9 mouse cellular contexts compared by ENCODE assay signal in genomic region chr16:10570708-10571107, GRCm38 (mm10). TPM values are rescaled to one million over a fixed set of nuclear protein-coding genes. Genes with fewer than 3 reads are reported as not detected.
DNase-seq lines count a peak whose midpoint lies in the region; ATAC-seq and TF ChIP-seq lines count a peak whose summit lies in the region.
"Had no signal": no experiment of that assay in that cellular context is flagged by ENCODE, and none has a peak within 500 bp of the region (broad histone marks: within the 10 kb centered on the region; RNA-seq: fewer than 3 reads in every experiment).

No protein-coding gene starts in this region.

- no peak overlapping the region for H3K4me3 ChIP-seq in heart, embryonic 11.5 days (ENCODE audit: low read depth, low read length)
- no peak overlapping the region for H3K4me3 ChIP-seq in MEL (ENCODE audit: control insufficient read depth in 1 of 2, insufficient read depth in 1 of 2, low read depth in 2 of 2, low read length in 2 of 2)
- no peak overlapping the region for H3K4me3 ChIP-seq in left cerebral cortex, adult 2 months
- no peak overlapping the region for H3K4me3 ChIP-seq in neural tube, embryonic 15.5 days (replicated peaks)
- H3K4me3 ChIP-seq in midbrain, embryonic 13.5 days (replicated peaks), result no peak overlapping the region

- intact Hi-C loops in heart, postnatal 10 days (cut with DNase I), result loop anchor here (1.0 to 2.0 kb wide), 3 partner anchors 216 to 298 kb away; no protein-coding TSS in a partner anchor
- intact Hi-C loops in left cerebral cortex, adult 2 months (cut with DNase I), result loop anchor here (5.0 to 10.0 kb wide), 3 partner anchors 277 to 464 kb away; no protein-coding TSS in a partner anchor

- WGBS in heart, embryonic 11.5 days (ENCODE audit: insufficient replicate concordance), result 68% methylated on average over 1 of the region's 1 CpGs
- 69% methylated on average over 1 of the region's 1 CpGs for WGBS in neural tube, embryonic 15.5 days
- WGBS in midbrain, embryonic 13.5 days, result 70% methylated on average over 1 of the region's 1 CpGs

- H3K27me3 ChIP-seq in heart, embryonic 11.5 days (ENCODE audit: control insufficient read depth, insufficient read depth, low read length), result no peaks in the 10 kb centered on the region
- no peaks in the 10 kb centered on the region for H3K27me3 ChIP-seq in MEL (ENCODE audit: control insufficient read depth in 1 of 2, insufficient read depth in 2 of 2, low read length in 2 of 2)
- H3K27me3 ChIP-seq in neural tube, embryonic 15.5 days (replicated peaks), result no peaks in the 10 kb centered on the region
- no peaks in the 10 kb centered on the region for H3K27me3 ChIP-seq in midbrain, embryonic 13.5 days

- H3K9me3 ChIP-seq in heart, embryonic 11.5 days (replicated peaks; ENCODE audit: control insufficient read depth, low read length), result no peaks in the 10 kb centered on the region
- H3K9me3 ChIP-seq in MEL (replicated peaks; ENCODE audit: insufficient read depth, low read length), result no peaks in the 10 kb centered on the region
- no peaks in the 10 kb centered on the region for H3K9me3 ChIP-seq in neural tube, embryonic 15.5 days (replicated peaks)
- H3K9me3 ChIP-seq in midbrain, embryonic 13.5 days, result no peaks in the 10 kb centered on the region

- peak; percentile 82 to 95 (median 85) for TF ChIP-seq CTCF in MEL (IDR thresholded peaks at IDR 0.05 in 2 of 3, conservative IDR thresholded peaks at IDR 0.05 in 1 of 3; ENCODE audit: control insufficient read depth in 1 of 3, insufficient read depth in 1 of 3, low read depth in 2 of 3, low read length in 3 of 3, poor library complexity in 1 of 3, severe bottlenecking in 1 of 3)
- TF ChIP-seq CTCF in left cerebral cortex, adult 2 months (IDR thresholded peaks at IDR 0.05), result peak; percentile 69

- H3K27ac ChIP-seq in heart, embryonic 11.5 days (ENCODE audit: low read depth, low read length), result no peak overlapping the region
- no peak overlapping the region for H3K27ac ChIP-seq in MEL (ENCODE audit: control insufficient read depth, low read depth, low read length)
- no peak overlapping the region for H3K27ac ChIP-seq in left cerebral cortex, adult 2 months
- no peak overlapping the region for H3K27ac ChIP-seq in neural tube, embryonic 15.5 days (replicated peaks)
- no peak overlapping the region for H3K27ac ChIP-seq in midbrain, embryonic 13.5 days
- H3K27ac ChIP-seq: macrophage had no signal

- H3K79me2 ChIP-seq in MEL (ENCODE audit: control insufficient read depth, insufficient read depth, low read length, poor library complexity), result no peaks in the 10 kb centered on the region

- no peak for TF ChIP-seq EP300 in MEL (IDR thresholded peaks at IDR 0.05; ENCODE audit: low read depth in 1 of 2, low read length in 2 of 2)

- H3K4me2 ChIP-seq in heart, embryonic 11.5 days, result no peak overlapping the region
- no peak overlapping the region for H3K4me2 ChIP-seq in neural tube, embryonic 15.5 days
- H3K4me2 ChIP-seq in midbrain, embryonic 13.5 days (replicated peaks), result no peak overlapping the region

- H3K36me3 ChIP-seq in heart, embryonic 11.5 days (ENCODE audit: control insufficient read depth, insufficient read depth, low read length), result peaks cover 4% of the 10 kb centered on the region; the same call in 1 of the 2 replicates
- H3K36me3 ChIP-seq in MEL (ENCODE audit: control insufficient read depth in 1 of 2, insufficient read depth in 2 of 2, low read length in 2 of 2), result no peaks in the 10 kb centered on the region; a peak in 1 of 4 replicates
- peaks cover 79% of the 10 kb centered on the region for H3K36me3 ChIP-seq in neural tube, embryonic 15.5 days
- peaks cover 75% of the 10 kb centered on the region for H3K36me3 ChIP-seq in midbrain, embryonic 13.5 days

- ATAC-seq in heart, embryonic 11.5 days (replicated peaks; ENCODE audit: insufficient number of reproducible peaks, low FRiP score, low TSS enrichment), result no peak
- no peak for ATAC-seq in neural tube, embryonic 15.5 days (ENCODE audit: low FRiP score)
- no peak for ATAC-seq in midbrain, embryonic 13.5 days

- TF ChIP-seq RAD21 in MEL (IDR thresholded peaks at IDR 0.05; ENCODE audit: low read depth, low read length), result peak; percentile 97

- no peak for TF ChIP-seq POLR2A in MEL (IDR thresholded peaks at IDR 0.05; ENCODE audit: control insufficient read depth in 1 of 2, insufficient read depth in 1 of 2, low read depth in 1 of 2, low read length in 2 of 2, poor library complexity in 1 of 2)

- peaks cover 4% of the 10 kb centered on the region for H3K4me1 ChIP-seq in heart, embryonic 11.5 days (ENCODE audit: control insufficient read depth, insufficient read depth, low read length)
- H3K4me1 ChIP-seq in MEL (ENCODE audit: control insufficient read depth in 1 of 2, insufficient read depth in 2 of 2, low read length in 2 of 2), result no peaks in the 10 kb centered on the region
- peaks cover under 1% of the 10 kb centered on the region; the same call in 1 of the 2 replicates for H3K4me1 ChIP-seq in neural tube, embryonic 15.5 days
- 0 out of 2 replicates have a peak, but pooled peaks cover under 1% of the 10 kb centered on the region for H3K4me1 ChIP-seq in midbrain, embryonic 13.5 days (replicated peaks)

- no peak overlapping the region for H3K9ac ChIP-seq in heart, embryonic 11.5 days (ENCODE audit: low read depth, low read length)
- no peak overlapping the region for H3K9ac ChIP-seq in MEL (ENCODE audit: control insufficient read depth, low read depth, low read length, poor library complexity, severe bottlenecking)
- H3K9ac ChIP-seq in neural tube, embryonic 15.5 days (replicated peaks), result no peak overlapping the region
- no peak overlapping the region for H3K9ac ChIP-seq in midbrain, embryonic 13.5 days (replicated peaks)

- DNase-seq in heart, postnatal 10 days, result peak; percentile 74 to 81
- peak; percentile 71 for DNase-seq in MEL (ENCODE audit: low read depth, low spot score)
- DNase-seq in gastrocnemius, adult 18-20 months (ENCODE audit: low spot score), result peak; percentile 64
- peak; percentile 48 to 72 for DNase-seq in left cerebral cortex, adult 2 months (ENCODE audit: extremely low spot score in 1 of 2, low spot score in 2 of 2)
- peak; percentile 80 for DNase-seq in thymus, postnatal 14 days

TF ChIP-seq in MEL, 35 proteins besides CTCF, POLR2A, EP300 and RAD21:
- TF ChIP-seq SMC3 (IDR thresholded peaks at IDR 0.05; ENCODE audit: low read depth, low read length) (peak; percentile 88), SIN3A (IDR thresholded peaks at IDR 0.05; ENCODE audit: low read length) (peak; percentile 45; the same call in 1 of the 2 replicates), MAZ (IDR thresholded peaks at IDR 0.05; ENCODE audit: low read depth, low read length) (no peak), ZC3H11A (IDR thresholded peaks at IDR 0.05; ENCODE audit: low read depth, low read length) (peak; percentile 84)
TF ChIP-seq in MEL: peak in this region for 3.

RNA-seq across cellular contexts. Expression of gene Clec16a, which starts 25.6 kb away (rescaled TPM):
- 10 to 100 TPM; 47.7 to 50.1 TPM for total RNA-seq in heart, postnatal 10 days (2021)
- 28.8 and 39.1 TPM in 2 replicates for polyA plus RNA-seq in heart, embryonic 11.5 days (2014; fragmentation: Nextera tagmentation; extraction: Ambion mirVana)
- 10.4 TPM in 2 replicates for total RNA-seq in MEL (2012; rRNA removed)
- 10 to 100 TPM; 22.1 to 49.3 TPM for polyA plus RNA-seq in MEL (2012; ENCODE audit: insufficient read depth in 1 of 2, insufficient read length in 2 of 2, low read depth in 1 of 2, low replicate concordance in 2 of 2, missing spikeins in 1 of 2)
- 10 to 100 TPM; 64.0 to 67.3 TPM for total RNA-seq in gastrocnemius, adult 18-20 months (2021)
- total RNA-seq in left cerebral cortex, adult 2 months (2021), result 100 to 1,000 TPM; 105 to 106 TPM
- 62.6 and 71.6 TPM in 2 replicates for polyA plus RNA-seq in neural tube, embryonic 15.5 days (2015; fragmentation: Nextera tagmentation; extraction: Ambion mirVana)
- 65.7 and 70.2 TPM in 2 replicates for polyA plus RNA-seq in midbrain, embryonic 13.5 days (2015; fragmentation: Nextera tagmentation; extraction: Ambion mirVana)

RNA-seq across cellular contexts. Expression of gene Dexi, which starts 27.9 kb away (rescaled TPM):
- total RNA-seq in heart, postnatal 10 days (2021), result 10 to 100 TPM; 23.6 to 27.8 TPM
- polyA plus RNA-seq in heart, embryonic 11.5 days (2014; fragmentation: Nextera tagmentation; extraction: Ambion mirVana), result 14.3 and 16.3 TPM in 2 replicates
- 8.1 and 9.3 TPM in 2 replicates for total RNA-seq in MEL (2012; rRNA removed)
- polyA plus RNA-seq in MEL (2012; ENCODE audit: insufficient read depth in 1 of 2, insufficient read length in 2 of 2, low read depth in 1 of 2, low replicate concordance in 2 of 2, missing spikeins in 1 of 2), result 10 to 100 TPM in 1 of 2 experiments, not detected in 1; 17.8 TPM
- 10 to 100 TPM; 48.8 to 50.3 TPM for total RNA-seq in gastrocnemius, adult 18-20 months (2021)
- total RNA-seq in left cerebral cortex, adult 2 months (2021), result 10 to 100 TPM; 68.7 to 72.3 TPM
- 17.4 and 18.3 TPM in 2 replicates for polyA plus RNA-seq in neural tube, embryonic 15.5 days (2015; fragmentation: Nextera tagmentation; extraction: Ambion mirVana)
- 14.8 and 18.2 TPM in 2 replicates for polyA plus RNA-seq in midbrain, embryonic 13.5 days (2015; fragmentation: Nextera tagmentation; extraction: Ambion mirVana)
